Mouse (Mus musculus) neural tube, embryonic 10.5 days (tissue): ENCODE measurements around the gene Nkx1-2.

Source experiments
- DNase-seq: peaks from one replicate; pipeline ENCODE4 v3.0.0-alpha.2; 2017; ENCODE audit warnings: low spot score; ENCODE audit errors: extremely low spot score

Gene Nkx1-2

DNA sequence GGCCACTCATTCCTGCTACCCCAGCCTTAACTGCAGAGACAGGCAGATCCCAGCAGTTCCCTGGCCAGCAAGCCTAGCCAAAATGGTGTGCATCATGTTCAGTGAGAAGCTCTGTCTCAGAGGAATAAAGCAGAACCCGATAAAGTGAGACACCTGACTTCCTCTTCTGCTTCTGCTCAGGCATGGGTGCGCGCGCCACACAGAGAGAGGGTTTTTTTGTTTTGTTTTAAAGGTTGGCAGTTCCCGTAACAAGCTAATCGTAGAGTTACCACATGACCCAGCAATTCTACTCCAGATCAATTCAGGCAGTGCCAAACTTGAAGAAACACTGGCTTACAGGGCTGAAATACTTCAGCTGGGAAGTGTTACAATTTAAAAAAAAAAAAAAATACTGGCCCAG, 30.6 kb downstream of the Nkx1-2 start:
- DNase-seq = no peak

- no peak for DNase-seq
Measured at GRCm38 (mm10) chr7:132565831-132566230, 33.6 kb downstream of the Nkx1-2 start.

DNA sequence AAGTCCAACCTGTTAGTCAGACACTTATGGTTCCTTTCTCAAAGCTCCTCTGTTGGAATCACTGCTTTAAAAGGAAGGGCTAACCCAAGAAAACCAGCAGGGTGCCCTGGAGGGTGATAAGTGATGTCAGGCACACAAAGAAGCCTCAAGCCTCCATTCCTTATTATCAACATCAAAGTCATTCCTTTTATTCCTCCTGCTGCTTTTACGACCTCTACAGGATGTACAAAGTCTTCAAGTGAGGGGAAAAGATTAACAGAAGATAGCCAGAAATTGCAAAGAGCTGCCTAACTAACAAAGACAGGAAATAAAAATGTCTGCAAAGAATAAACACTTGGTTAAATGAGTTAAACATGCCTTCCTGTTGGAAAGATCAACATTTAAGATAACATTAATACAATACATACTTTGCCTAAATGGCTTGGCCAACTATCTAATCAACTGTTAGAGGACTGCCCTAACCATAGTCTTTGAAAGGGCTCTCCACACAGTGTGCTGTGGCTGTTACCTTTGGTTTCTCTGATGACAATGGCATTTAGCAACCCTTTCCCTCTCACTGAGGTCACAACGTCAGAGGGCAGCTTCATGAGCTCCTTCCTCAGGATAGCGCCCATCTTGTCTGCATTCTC, 40.2 kb downstream of the Nkx1-2 start:
- no peak for DNase-seq

GRCm38 (mm10) chr7:132558141-132558736, 41.2 kb downstream of the Nkx1-2 start:
- no peak for DNase-seq

GRCm38 (mm10) chr7:132556575-132556974, 42.9 kb downstream of the Nkx1-2 start:
- DNase-seq = no peak

DNA sequence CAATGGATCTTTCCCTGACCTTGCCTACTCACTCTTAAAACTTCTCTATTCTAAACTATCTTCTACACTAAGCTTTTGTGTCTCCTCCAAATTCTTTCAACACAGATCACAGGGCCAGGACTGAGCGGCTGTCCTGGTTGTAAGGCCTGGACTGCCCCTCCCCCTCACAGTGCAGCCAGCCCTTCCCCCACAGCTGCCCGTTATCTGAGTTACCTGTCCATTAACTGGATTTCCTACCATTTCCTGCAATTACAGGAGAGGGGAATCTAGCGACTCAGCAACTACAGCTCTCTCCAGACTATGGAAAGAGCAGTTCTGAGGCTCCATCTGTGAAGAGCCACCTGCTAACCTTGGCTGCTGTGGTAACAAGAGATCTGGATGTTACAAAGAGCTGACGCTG, 43.5 kb downstream of the Nkx1-2 start:
- DNase-seq = no peak

DNA sequence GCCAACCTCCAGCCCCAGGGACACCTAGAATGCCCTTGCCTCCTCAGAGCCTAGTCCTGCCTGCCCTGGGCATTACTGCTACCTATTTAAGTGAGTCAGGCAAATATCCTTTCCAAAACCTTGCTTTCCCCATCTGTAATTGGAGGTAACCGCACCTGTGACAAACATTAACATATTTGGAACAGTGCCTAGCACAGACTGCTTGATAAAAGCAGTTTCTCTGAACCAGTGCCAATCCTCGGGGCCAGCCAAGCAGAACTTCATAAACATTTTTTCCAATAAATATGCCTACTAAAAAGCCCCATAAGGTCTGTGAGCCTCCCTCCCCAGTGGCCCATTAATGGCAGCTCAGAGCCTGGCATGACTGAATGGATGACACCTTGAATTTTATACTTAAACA, 45.3 kb downstream of the Nkx1-2 start:
- DNase-seq = no peak

DNA sequence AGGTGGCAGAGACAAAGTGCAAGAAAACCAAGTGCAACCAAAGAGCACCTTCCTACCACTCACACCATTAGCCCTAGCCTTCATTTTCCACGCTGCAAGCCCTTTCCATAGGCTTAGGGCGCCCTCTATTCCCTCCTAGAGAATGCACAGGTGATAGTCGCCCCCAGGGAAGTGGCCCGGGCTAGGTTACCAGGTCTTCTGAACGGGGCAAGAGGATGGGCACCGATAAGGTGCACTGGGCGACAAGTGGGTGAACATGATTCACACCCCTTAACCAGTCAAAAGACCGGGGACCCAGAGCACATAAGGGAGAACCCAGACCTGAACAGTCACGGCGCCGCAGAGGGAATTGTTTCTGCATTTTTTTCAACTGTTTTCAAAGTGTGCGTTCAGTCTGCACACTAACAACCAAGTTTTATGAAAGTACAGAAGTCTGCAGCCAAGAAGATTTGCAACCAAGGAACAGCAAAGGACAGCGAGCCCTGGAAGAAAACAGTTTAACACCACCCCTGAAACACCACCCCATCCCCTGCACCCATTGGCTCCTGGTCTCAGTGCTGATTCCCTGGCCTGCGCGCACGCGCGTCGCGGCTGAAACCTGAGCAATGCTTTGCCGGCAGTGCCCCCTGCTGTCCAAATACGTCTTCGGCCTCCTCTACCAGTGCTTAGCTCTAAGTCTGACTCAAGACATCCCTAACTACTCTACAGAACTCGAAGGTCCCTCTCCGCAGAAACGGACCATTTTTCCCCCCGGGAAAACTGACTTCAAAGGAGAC, 47.9 kb downstream of the Nkx1-2 start:
- peak; percentile 94 for DNase-seq

GRCm38 (mm10) chr7:132547126-132547525, 52.3 kb downstream of the Nkx1-2 start:
- no peak for DNase-seq
